Mouse (Mus musculus) left cerebral cortex, adult 2 months (tissue): Measurements from ENCODE around the gene Ece1. TPM values are rescaled to one million over a fixed set of nuclear protein-coding genes. Genes with fewer than 3 reads are reported as not detected.
A peak's percentile ranks its signal among the peaks of the same experiment; 100 is the strongest.

Source experiments
- DNase-seq, 2 experiments: peaks; one replicate each; pipeline ENCODE4 v3.0.0; 2021 to 2022; ENCODE audit warnings: low spot score in 2 of 2, mixed read lengths in 1 of 2; ENCODE audit errors: extremely low spot score in 1 of 2
- H3K27ac ChIP-seq: fragments of 200-600 bp; 2 replicates; pipeline ENCODE4 v1.8.1; 2022
- H3K4me3 ChIP-seq: fragments of 200-600 bp; 2 replicates; pipeline ENCODE4 v1.8.1; 2022
- CTCF ChIP-seq: fragments of 200-600 bp; IDR thresholded peaks from 2 replicates; pipeline ENCODE4 v1.8.1; 2022; ENCODE audit warnings: antibody characterized with exemption, mild to moderate bottlenecking, moderate library complexity
- intact Hi-C: fragments of 180-260 bp; cut with DNase I; formaldehyde crosslinking; loops from one replicate; pipeline ENCODE4 v1.15.1; 2025
- long read RNA-seq, 2 experiments: library from polyadenylated mRNA; stranded (forward); transcript quantifications; one replicate each; pipeline ENCODE4 v2.0.0; 2021; ENCODE audit warnings: borderline mapping rate in 2 of 2
- total RNA-seq, 2 experiments: library from RNA; stranded (reverse); gene quantifications; 2 replicates each; pipeline ENCODE4 v1.2.3; 2021

Ece1 gene
- 10 to 100 TPM; 83.7 to 98.1 TPM for total RNA-seq
- long read RNA-seq, experiment 1, full-length matches to known transcripts = 7 of 91 reads
- long read RNA-seq, experiment 1, partial matches to known transcripts = 24 of 91 reads
- long read RNA-seq, experiment 1, other reads (novel, unspliced or antisense) = 60 of 91 reads
- long read RNA-seq, experiment 2, full-length matches to known transcripts = 6 of 86 reads
- long read RNA-seq, experiment 2, partial matches to known transcripts = 27 of 86 reads
- long read RNA-seq, experiment 2, other reads (novel, unspliced or antisense) = 53 of 86 reads

DNA sequence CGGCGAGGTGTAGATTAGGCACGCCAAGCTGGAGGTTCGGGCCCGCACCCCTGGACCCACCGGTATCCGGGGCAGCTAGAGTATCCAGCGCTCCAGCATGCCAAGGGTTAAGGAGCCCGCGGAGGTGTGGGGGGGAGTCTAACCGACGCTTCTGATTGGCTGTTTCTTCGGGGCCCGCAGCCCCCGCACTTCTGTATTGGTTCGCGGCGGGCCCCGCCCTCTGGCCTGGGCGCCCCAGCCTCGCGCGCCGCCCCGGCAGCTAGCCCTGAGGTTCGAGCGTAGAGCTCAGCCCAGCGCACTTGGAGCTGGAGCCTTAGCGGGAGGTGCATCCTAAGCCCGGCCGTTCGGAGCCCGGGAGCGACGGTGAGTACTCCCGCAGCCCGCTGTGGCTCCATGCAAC, at the start of gene Ece1:
Gene Ece1, plus strand, starts transcription at position 219 of the 400 bp plus-strand sequence.
- Histone ChIP-seq H3K27ac (peak within 1 kb of the TSS; percentile 89), H3K4me3 (peak within 1 kb of the TSS; percentile 95)
- peak; percentile 88 to 91 for DNase-seq
- intact Hi-C loops = no loop called here
- no peak for TF ChIP-seq CTCF

GRCm38 (mm10) chr4:137812946-137813708, 48.9 kb upstream of the Ece1 start:
- H3K27ac ChIP-seq = peak overlapping the region; percentile 88
- TF ChIP-seq CTCF = no peak
- H3K4me3 ChIP-seq = peak overlapping the region; percentile 23
- intact Hi-C loops = no loop called here
- no peak for DNase-seq

GRCm38 (mm10) chr4:137814140-137814539, 47.9 kb upstream of the Ece1 start:
- intact Hi-C loops = no loop called here

GRCm38 (mm10) chr4:137815473-137815872, 46.6 kb upstream of the Ece1 start:
- DNase-seq = no peak
- no peak for TF ChIP-seq CTCF
- intact Hi-C loops = no loop called here
- Histone ChIP-seq H3K27ac (no peak overlapping the region), H3K4me3 (no peak overlapping the region)

More at GRCm38 (mm10) chr4:137814140-137814539, 47.9 kb upstream of the Ece1 start:
- no peak for DNase-seq
- Histone ChIP-seq H3K4me3 (no peak overlapping the region), H3K27ac (no peak overlapping the region; the same call in 1 of the 2 replicates)
- TF ChIP-seq CTCF = no peak

GRCm38 (mm10) chr4:137816216-137816615, 45.8 kb upstream of the Ece1 start:
- TF ChIP-seq CTCF = no peak
- DNase-seq = no peak
- intact Hi-C loops = no loop called here
- Histone ChIP-seq H3K27ac (no peak overlapping the region), H3K4me3 (no peak overlapping the region)

DNA sequence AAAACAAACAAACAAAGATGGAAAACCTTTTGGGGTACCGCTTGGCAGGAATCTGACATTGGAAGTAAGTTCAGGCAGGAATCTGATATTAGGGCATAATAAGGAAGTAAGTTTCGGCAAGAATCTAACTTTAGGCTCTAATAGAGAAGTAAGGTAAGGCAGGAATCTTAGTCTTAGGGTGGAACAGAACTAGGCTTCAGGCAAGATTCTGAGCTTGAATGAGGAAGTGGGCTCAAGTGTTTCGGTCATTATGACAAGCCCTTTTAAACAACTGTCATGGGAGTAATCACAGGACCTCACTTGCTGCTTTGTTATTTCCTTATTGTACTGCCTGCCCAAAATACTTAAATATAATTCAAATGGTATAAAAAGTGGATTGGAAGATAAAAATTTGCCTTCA, 43.7 kb upstream of the Ece1 start:
- Histone ChIP-seq H3K4me3 (no peak overlapping the region), H3K27ac (no peak overlapping the region)
- no peak for TF ChIP-seq CTCF
- intact Hi-C loops = no loop called here
- no peak for DNase-seq

- intact Hi-C loops = no loop called here
- no peak for DNase-seq
- Histone ChIP-seq H3K27ac (no peak overlapping the region), H3K4me3 (no peak overlapping the region)
- no peak for TF ChIP-seq CTCF
Observed at GRCm38 (mm10) chr4:137819487-137819886, 42.5 kb upstream of the Ece1 start.

DNA sequence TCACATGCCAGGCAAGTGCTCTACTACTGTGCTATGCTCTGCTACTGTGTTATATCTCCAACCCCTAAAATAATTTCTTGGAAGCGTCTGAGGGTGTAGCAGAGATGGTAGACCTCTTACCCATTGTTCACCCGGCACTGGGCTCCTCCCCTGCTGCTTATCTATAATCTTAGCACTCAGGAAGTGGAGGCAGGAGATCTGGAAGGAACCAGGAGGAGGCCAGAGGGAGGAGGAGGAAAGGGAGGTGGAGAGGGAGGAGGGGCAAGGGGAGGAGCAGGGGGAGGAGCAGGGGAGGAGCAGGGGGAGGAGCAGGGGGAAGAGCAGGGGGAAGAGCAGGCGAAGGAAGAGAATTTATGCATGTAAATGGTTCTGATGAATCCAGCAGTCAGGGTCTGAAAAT, 41.3 kb upstream of the Ece1 start:
- H3K4me3 ChIP-seq = no peak overlapping the region
- DNase-seq = no peak
- H3K27ac ChIP-seq = no peak overlapping the region
- intact Hi-C loops = no loop called here
- no peak for TF ChIP-seq CTCF

GRCm38 (mm10) chr4:137822537-137822936, 39.5 kb upstream of the Ece1 start:
- H3K4me3 ChIP-seq = no peak overlapping the region
- no peak for DNase-seq
- TF ChIP-seq CTCF = no peak
- intact Hi-C loops = no loop called here
- no peak overlapping the region for H3K27ac ChIP-seq

DNA sequence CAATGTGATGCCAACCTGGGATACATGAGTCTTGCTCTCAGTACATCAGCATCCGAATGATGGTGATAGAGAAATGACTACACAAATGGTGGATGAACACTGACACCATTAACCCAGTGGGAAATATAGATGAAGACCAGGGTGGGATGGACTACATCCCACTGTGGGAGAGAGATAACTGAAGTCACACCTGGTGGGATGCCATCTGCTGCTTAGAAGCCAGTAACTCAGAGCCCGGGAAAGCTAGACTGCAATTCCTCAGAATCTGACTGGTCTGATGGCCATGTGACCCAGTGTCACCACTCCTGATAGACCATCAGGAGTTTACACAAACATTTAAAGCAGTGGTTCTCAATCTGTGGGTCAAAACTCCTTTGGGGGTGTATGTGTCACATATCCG, 38.5 kb upstream of the Ece1 start:
- no peak overlapping the region for H3K4me3 ChIP-seq
- no peak for DNase-seq
- intact Hi-C loops = no loop called here
- TF ChIP-seq CTCF = no peak
- no peak overlapping the region for H3K27ac ChIP-seq

GRCm38 (mm10) chr4:137824881-137825280, 37.2 kb upstream of the Ece1 start:
- no peak for TF ChIP-seq CTCF
- intact Hi-C loops = no loop called here
- Histone ChIP-seq H3K4me3 (no peak overlapping the region), H3K27ac (no peak overlapping the region)
- DNase-seq = no peak

GRCm38 (mm10) chr4:137830380-137830779, 31.7 kb upstream of the Ece1 start:
- no peak overlapping the region for H3K4me3 ChIP-seq
- no peak for TF ChIP-seq CTCF
- DNase-seq = no peak
- H3K27ac ChIP-seq = no peak overlapping the region
- intact Hi-C loops = no loop called here
